Mouse (Mus musculus) C2C12 (cell line): Measurements from ENCODE around the gene 4930519P11Rik.

Experiments used
- CTCF ChIP-seq: IDR thresholded peaks from one replicate; pipeline ENCODE4 v1.5.1; 2011; ENCODE audit not compliant: control insufficient read depth, insufficient read depth, insufficient read length
- USF1 ChIP-seq: IDR thresholded peaks from one replicate; pipeline ENCODE4 v1.6.1; 2011; ENCODE audit warnings: low read depth, mild to moderate bottlenecking, control low read depth, moderate library complexity

DNA sequence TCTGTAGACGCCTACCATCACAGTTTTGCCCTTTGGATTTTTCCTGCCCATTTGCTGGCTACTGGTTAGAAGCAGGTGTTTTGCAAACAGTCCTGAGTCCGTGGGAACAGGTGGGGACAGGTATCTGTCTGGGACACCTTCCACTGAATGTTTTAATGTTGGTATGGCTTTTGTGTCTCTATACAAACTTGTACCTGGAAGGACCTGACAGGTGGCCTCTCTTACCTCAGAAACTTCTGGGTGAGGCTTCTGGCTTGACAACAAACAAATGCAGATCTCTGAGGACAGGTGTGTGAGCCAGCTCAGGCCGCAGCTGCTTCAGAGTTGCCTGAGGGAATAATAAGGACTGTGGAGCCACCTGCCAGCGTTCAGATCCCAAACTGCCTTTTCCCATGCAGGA lies 25.9 kb upstream of the 4930519P11Rik start:
- no peak for TF ChIP-seq CTCF
- no peak for TF ChIP-seq USF1
